Mouse (Mus musculus) forebrain, embryonic 16.5 days (tissue): ENCODE measurements around the gene Pibf1. TPM values are rescaled to one million over a fixed set of nuclear protein-coding genes. Genes with fewer than 3 reads are reported as not detected.

ENCODE experiments used
- ATAC-seq: fragments of 200-750 bp; cut with Nextera tagmentation; 2 replicates; pipeline ENCODE4 v1.8.0; 2017; ENCODE audit warnings: mild to moderate bottlenecking, moderate library complexity
- H3K27ac ChIP-seq: fragments of 300-500 bp; sonication (generic); 2 replicates; pipeline ENCODE4 v1.5.1; 2014; ENCODE audit warnings: low read length, control low read depth
- H3K27me3 ChIP-seq: fragments of 300-500 bp; sonication (generic); replicated peaks from 2 replicates; pipeline ENCODE4 v1.6.1; 2014; ENCODE audit warnings: low read length; ENCODE audit not compliant: control insufficient read depth, insufficient read depth
- H3K36me3 ChIP-seq: fragments of 300-500 bp; sonication (generic); 2 replicates; pipeline ENCODE4 v1.6.1; 2014; ENCODE audit not compliant: control insufficient read depth, insufficient read depth
- H3K4me1 ChIP-seq: fragments of 300-500 bp; sonication (generic); replicated peaks from 2 replicates; pipeline ENCODE4 v1.6.1; 2014; ENCODE audit warnings: low read length; ENCODE audit not compliant: control insufficient read depth, insufficient read depth
- H3K4me2 ChIP-seq: fragments of 300-500 bp; sonication (generic); 2 replicates; pipeline ENCODE4 v1.6.1; 2014; ENCODE audit warnings: mild to moderate bottlenecking, low read length, control low read depth
- H3K4me3 ChIP-seq: fragments of 300-500 bp; sonication (generic); replicated peaks from 2 replicates; pipeline ENCODE4 v1.5.1; 2014; ENCODE audit warnings: mild to moderate bottlenecking, low read length, control low read depth
- H3K9ac ChIP-seq: fragments of 300-500 bp; sonication (generic); replicated peaks from 2 replicates; pipeline ENCODE4 v1.6.1; 2014; ENCODE audit warnings: low read depth, low read length, control low read depth
- H3K9me3 ChIP-seq: fragments of 300-500 bp; sonication (generic); 2 replicates; pipeline ENCODE4 v1.6.1; 2016; ENCODE audit warnings: low read length; ENCODE audit not compliant: control insufficient read depth
- WGBS: fragments of 180-500 bp; shearing (Covaris S2); extraction: QIAGEN DNeasy Blood & Tissue Kit; methylation state at CpG from one replicate; pipeline ENCODE4 v1.1.7; 2014; 5-methylcytosine and 5-hydroxymethylcytosine counted together
- polyA plus RNA-seq: library from polyadenylated mRNA; unstranded; fragments of >200 nt; fragmentation: Nextera tagmentation; extraction: Ambion mirVana; gene quantifications from 2 replicates; pipeline ENCODE4 v1.2.1, GENCODE M21; 2015

Pibf1 gene
- polyA plus RNA-seq, 1 experiment from 2014 or later: 22.8 TPM

DNA sequence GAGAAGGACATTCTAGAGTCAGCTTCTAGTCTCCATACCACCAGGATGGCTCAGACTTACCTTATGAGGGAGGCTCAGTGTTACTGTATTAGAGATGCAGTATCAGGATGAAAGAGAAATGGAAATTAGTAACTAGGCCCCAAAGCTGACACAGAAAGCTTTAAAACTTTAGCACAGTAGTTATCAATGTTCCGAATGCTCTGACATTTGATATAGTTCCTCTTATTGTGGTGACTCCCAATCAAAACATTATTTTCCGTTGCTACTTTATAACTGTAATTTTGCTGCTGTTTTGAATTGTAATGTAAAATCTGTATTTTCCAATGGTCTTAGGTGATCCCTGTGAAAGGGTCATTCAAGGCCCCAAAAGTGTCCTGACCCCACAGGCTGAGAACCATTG lies 7.4 kb downstream of the Pibf1 start:
- peaks cover 20% of the 10 kb centered on the region for H3K36me3 ChIP-seq
- no peak overlapping the region for H3K4me2 ChIP-seq
- H3K4me3 ChIP-seq: no peak overlapping the region
- no peak overlapping the region for H3K27ac ChIP-seq
- no peaks in the 10 kb centered on the region for H3K27me3 ChIP-seq
- 96% methylated on average over 2 of the region's 2 CpGs for WGBS
- no peak overlapping the region for H3K9ac ChIP-seq
- ATAC-seq: no peak
- H3K9me3 ChIP-seq: no peaks in the 10 kb centered on the region
- H3K4me1 ChIP-seq: no peaks in the 10 kb centered on the region

DNA sequence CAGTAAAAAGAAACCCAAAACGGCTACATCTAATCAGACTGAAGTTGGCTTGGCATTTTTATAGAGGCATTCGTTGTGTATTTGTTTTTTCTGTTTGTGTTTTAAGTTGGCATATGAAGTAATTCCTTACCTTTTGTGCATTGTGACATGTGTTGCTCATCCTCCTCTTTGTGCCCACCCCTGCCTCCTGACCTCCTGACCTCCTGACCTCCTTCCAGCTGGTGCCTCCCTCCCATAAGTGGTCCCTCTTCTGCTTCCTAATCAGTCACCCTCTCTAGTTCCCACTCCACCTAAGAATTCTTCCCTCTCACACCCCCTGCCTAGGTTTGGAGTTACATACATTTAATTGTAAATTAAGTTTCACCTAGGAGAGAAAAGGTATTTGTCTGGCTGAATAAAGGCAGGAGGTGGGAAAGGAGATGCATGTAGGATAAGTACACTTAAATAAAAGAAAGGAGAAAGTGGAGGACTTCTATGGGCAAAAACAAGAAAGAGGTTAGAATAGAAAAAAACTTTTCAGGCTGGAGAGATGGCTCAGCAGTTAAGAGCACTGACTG lies 8.5 kb downstream of the Pibf1 start:
- Histone ChIP-seq H3K9ac (no peak overlapping the region), H3K4me1 (no peaks in the 10 kb centered on the region), H3K4me3 (no peak overlapping the region), H3K27me3 (no peaks in the 10 kb centered on the region), H3K9me3 (no peaks in the 10 kb centered on the region), H3K4me2 (no peak overlapping the region), H3K36me3 (peaks cover 20% of the 10 kb centered on the region), H3K27ac (no peak overlapping the region)
- no peak for ATAC-seq
- 83% methylated on average over 2 of the region's 2 CpGs for WGBS

DNA sequence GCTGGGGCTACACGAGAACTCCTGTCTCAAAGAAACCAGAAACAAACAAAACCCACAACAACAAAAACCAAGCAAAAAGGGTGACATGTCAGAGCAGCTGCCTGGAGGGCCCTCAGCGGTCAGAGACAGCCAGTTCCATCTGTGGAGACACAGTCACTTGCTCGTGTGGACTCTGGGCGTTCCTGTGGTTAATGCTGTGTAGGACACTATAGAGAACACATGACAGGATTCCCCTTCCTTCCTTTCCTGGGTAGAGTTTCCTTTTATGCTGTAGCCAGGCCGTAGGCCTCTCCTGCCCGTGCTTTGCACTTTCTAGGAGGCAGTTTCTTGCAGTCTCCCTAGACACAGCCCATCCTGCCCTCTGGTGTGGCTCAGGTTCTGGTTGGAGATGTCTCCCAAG lies 9.5 kb downstream of the Pibf1 start:
- Histone ChIP-seq H3K9ac (no peak overlapping the region), H3K27ac (no peak overlapping the region), H3K4me1 (no peaks in the 10 kb centered on the region), H3K9me3 (no peaks in the 10 kb centered on the region), H3K36me3 (peaks cover 23% of the 10 kb centered on the region), H3K4me3 (no peak overlapping the region), H3K27me3 (no peaks in the 10 kb centered on the region), H3K4me2 (no peak overlapping the region)
- ATAC-seq: no peak
- 95% methylated on average over 6 of the region's 6 CpGs for WGBS

DNA sequence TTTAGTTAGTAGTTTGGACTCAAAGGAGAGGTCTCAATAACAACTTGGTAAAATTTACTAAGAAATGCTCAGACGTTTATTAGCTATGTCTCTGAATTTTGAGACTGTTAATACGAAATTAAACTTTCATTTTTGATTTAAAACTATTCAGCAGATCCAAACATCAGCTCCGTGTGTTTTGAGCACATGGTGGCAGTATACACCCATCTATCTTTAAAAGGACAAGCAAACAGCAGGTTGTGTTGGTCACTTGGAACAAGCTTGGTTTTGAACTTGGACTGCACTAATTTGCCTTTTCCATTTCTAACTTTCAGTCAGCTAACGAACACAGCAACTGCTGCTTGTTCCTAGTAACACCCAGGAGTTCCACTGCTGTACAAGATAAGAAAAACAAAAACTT lies 18.4 kb downstream of the Pibf1 start:
- Histone ChIP-seq H3K9ac (no peak overlapping the region), H3K27ac (no peak overlapping the region), H3K9me3 (no peaks in the 10 kb centered on the region), H3K4me3 (no peak overlapping the region), H3K4me2 (no peak overlapping the region), H3K4me1 (no peaks in the 10 kb centered on the region), H3K36me3 (peaks cover 17% of the 10 kb centered on the region), H3K27me3 (no peaks in the 10 kb centered on the region)
- WGBS: 81% methylated on average over 4 of the region's 4 CpGs
- no peak for ATAC-seq

DNA sequence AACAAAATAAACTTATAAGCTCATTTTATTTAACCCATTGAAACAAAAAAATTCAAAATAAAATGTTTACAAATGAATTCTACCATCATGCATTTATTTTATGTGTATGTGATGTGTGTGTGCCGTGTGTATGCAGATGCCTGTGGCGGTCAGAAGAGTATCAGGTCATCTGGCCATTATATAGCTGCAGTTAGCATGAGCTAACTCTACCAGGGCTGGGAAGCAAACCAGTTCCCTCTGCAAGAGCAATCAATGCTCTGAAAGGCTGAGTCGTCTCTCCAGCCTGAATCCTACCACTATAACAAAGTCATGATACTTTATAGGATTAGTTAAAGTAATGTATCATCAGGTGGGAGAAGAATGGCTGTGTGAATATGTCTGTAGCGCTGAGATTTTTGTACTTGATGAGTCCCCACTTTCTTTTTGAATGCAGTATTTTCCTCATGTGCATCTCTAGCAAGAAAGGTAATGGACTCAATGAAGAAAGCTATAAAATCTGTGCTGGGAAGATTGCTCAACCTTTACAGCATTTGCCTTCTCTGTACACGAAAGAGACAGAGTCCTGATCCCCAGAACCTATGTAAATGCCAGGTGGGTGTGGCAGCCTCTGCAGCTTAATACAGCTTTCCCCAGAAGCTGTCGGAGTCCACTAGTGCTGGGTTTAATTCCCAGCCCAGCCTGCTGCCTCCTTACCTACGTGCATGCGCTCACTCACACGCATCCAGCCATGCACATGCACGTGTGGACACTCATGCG lies 22.5 kb downstream of the Pibf1 start:
- H3K27ac ChIP-seq: no peak overlapping the region
- peaks cover 3% of the 10 kb centered on the region; the same call in 1 of the 2 replicates for H3K36me3 ChIP-seq
- no peak overlapping the region for H3K9ac ChIP-seq
- no peak overlapping the region for H3K4me3 ChIP-seq
- no peaks in the 10 kb centered on the region for H3K9me3 ChIP-seq
- H3K4me2 ChIP-seq: no peak overlapping the region
- ATAC-seq: no peak
- no peaks in the 10 kb centered on the region for H3K4me1 ChIP-seq
- no peaks in the 10 kb centered on the region for H3K27me3 ChIP-seq
- 90% methylated on average over 11 of the region's 11 CpGs for WGBS

DNA sequence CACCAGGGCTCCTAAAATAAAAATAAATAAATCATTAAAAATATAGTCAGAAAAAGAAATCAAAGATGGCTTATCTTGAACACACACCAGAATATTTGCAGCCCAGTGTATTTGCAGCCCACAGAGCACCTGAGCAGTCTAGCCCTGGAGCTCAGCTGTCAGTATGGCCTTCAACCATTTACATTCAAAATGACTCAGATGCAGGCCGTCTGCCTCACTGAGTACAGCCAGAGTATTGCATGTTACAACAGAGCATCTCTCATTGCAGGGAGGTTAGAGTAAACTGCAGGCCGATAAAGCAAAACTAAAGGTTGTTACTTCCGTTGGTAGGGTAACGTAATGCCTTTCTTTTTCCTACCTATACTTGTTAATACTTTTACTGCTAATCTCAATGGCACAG lies 24.9 kb downstream of the Pibf1 start:
- no peaks in the 10 kb centered on the region for H3K36me3 ChIP-seq
- H3K9ac ChIP-seq: no peak overlapping the region
- no peak overlapping the region for H3K4me2 ChIP-seq
- ATAC-seq: no peak
- H3K27ac ChIP-seq: no peak overlapping the region
- no peaks in the 10 kb centered on the region for H3K4me1 ChIP-seq
- no peaks in the 10 kb centered on the region for H3K27me3 ChIP-seq
- no peaks in the 10 kb centered on the region for H3K9me3 ChIP-seq
- H3K4me3 ChIP-seq: no peak overlapping the region
- 91% methylated on average over 4 of the region's 4 CpGs for WGBS

DNA sequence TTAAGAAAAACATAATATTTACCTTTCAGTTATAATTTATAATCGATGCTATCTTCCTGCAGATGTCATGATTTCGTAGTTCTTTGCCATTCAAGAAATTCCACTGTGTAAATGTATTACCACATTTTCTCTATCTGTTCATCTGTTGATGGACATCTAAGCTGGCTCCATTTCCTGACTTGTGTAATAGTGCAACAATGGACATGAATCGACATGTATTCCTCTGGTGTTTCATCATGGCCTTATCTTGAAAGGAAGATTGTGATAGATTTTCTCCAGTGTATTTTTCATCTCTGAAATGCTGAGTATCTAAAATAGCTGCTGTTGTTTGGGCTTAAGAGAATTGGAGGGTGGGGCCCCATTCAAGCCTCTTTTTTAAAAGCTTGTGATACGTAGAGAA lies 27.5 kb downstream of the Pibf1 start:
- 94% methylated on average over 4 of the region's 4 CpGs for WGBS

DNA sequence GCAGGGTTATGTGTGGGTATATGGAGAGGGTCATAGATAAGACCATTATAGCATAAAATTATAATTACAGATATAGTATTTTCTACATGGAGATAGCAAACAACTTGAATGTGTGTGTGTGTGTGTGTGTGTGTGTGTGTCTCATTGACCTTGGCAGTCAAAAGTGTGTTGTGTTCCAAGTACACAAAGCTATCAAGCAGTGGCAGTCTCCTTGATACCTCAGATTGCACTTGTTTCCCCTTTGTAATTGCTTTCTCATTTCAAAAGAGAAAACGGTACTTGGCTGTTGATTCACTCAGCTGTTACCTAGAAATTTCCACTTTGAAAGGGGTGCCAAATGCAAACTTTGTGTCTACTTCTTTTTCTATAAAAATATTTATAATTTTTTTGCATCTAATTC lies 28.3 kb downstream of the Pibf1 start:
- H3K9me3 ChIP-seq: no peaks in the 10 kb centered on the region
- no peak for ATAC-seq
- H3K4me3 ChIP-seq: no peak overlapping the region
- H3K4me1 ChIP-seq: no peaks in the 10 kb centered on the region
- no peaks in the 10 kb centered on the region for H3K27me3 ChIP-seq
- H3K36me3 ChIP-seq: no peaks in the 10 kb centered on the region
- WGBS: 42% methylated on average over 1 of the region's 1 CpGs
- H3K4me2 ChIP-seq: no peak overlapping the region
- no peak overlapping the region for H3K27ac ChIP-seq
- H3K9ac ChIP-seq: no peak overlapping the region

More for the DNA sequence above, 27.5 kb downstream of the Pibf1 start:
- H3K36me3 ChIP-seq: no peaks in the 10 kb centered on the region
- no peak overlapping the region for H3K9ac ChIP-seq
- no peak overlapping the region for H3K4me2 ChIP-seq
- no peak for ATAC-seq
- no peaks in the 10 kb centered on the region for H3K27me3 ChIP-seq
- no peak overlapping the region for H3K27ac ChIP-seq
- H3K4me3 ChIP-seq: no peak overlapping the region
- no peaks in the 10 kb centered on the region for H3K4me1 ChIP-seq
- H3K9me3 ChIP-seq: no peaks in the 10 kb centered on the region

DNA sequence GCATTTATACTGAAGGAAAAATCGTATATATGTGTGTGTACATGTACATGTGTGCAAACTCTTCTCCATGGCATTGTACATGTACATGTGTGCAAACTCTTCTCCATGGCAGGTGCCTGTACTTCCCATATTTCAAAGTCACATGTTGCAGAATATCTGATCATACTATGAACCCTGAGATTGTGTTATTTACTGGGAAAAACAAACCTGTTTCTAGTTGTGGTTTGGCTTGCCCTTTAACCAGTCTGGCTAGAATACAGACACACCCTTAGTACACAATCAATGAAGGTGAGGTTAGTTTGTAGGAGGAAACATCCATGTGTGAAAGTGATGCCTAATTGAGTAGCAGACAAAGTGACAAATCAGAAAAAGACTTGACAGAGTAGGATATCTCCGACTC lies 29.8 kb downstream of the Pibf1 start:
- Histone ChIP-seq H3K27ac (no peak overlapping the region), H3K36me3 (0 out of 2 replicates have a peak, but pooled peaks cover 2% of the 10 kb centered on the region), H3K4me3 (no peak overlapping the region), H3K9me3 (no peaks in the 10 kb centered on the region), H3K27me3 (no peaks in the 10 kb centered on the region), H3K4me1 (no peaks in the 10 kb centered on the region), H3K4me2 (no peak overlapping the region), H3K9ac (no peak overlapping the region)
- no peak for ATAC-seq
- WGBS: 90% methylated on average over 2 of the region's 2 CpGs
